Mouse (Mus musculus) heart, adult 2 months (tissue): ENCODE data around the gene Cdh8.

Experiments used
- CTCF ChIP-seq: fragments of 200-600 bp; IDR thresholded peaks from 2 replicates; pipeline ENCODE4 v1.8.1; 2022; ENCODE audit warnings: antibody characterized with exemption, mild to moderate bottlenecking, moderate library complexity
- POLR2A ChIP-seq: fragments of 200-500 bp; IDR thresholded peaks from 2 replicates; pipeline ENCODE4 v1.6.1; 2011; ENCODE audit warnings: mild to moderate bottlenecking, low read depth, low read length, control low read depth; ENCODE audit not compliant: insufficient read depth

GRCm38 (mm10) chr8:99348618-99349017 lies 67.7 kb downstream of the Cdh8 start:
- TF ChIP-seq POLR2A (no peak), CTCF (no peak)
